In genomic region chr2:145846595-145846994, GRCm38 (mm10) we compare ENCODE assay signal across 15 mouse cellular contexts.
"Had no signal": no experiment of that assay in that cellular context is flagged by ENCODE, and none has a peak within 500 bp of the region (broad histone marks: within the 10 kb centered on the region; RNA-seq: fewer than 3 reads in every experiment).

No protein-coding gene starts in this region.

- H3K4me2 ChIP-seq: limb, embryonic 13.5 days; liver, embryonic 13.5 days; midbrain, embryonic 11.5 days had no signal

- H3K36me3 ChIP-seq: liver, embryonic 13.5 days had no signal

- H3K9me3 ChIP-seq: limb, embryonic 13.5 days; liver, embryonic 13.5 days had no signal

- H3K27me3 ChIP-seq: limb, embryonic 13.5 days; liver, embryonic 13.5 days had no signal

- ATAC-seq: intestine, postnatal 0 days had no signal

- H3K27ac ChIP-seq: kidney, postnatal 0 days; limb, embryonic 13.5 days; liver, embryonic 13.5 days had no signal

- H3K4me1 ChIP-seq: liver, embryonic 13.5 days had no signal

- DNase-seq: kidney, adult 2 months; left cerebral cortex, postnatal 4 days; liver, embryonic 13.5 days; lung, adult 2 months; lung, postnatal 14 days; lung, postnatal 4 days; midbrain, embryonic 14.5 days; right cerebral cortex, adult 18-20 months; right cerebral cortex, postnatal 14 days; right cerebral cortex, postnatal 4 days; thymus, postnatal 36 days had no signal

- H3K9ac ChIP-seq: limb, embryonic 13.5 days; liver, embryonic 13.5 days had no signal

- H3K4me3 ChIP-seq: limb, embryonic 13.5 days; liver, embryonic 13.5 days had no signal
